ENCODE assay signal across 16 mouse cellular contexts in genomic region chr10:7186992-7187391, GRCm38 (mm10).
"Had no signal": no experiment of that assay in that cellular context is flagged by ENCODE, and none has a peak within 500 bp of the region (broad histone marks: within the 10 kb centered on the region; RNA-seq: fewer than 3 reads in every experiment).

No protein-coding gene starts in this region.

- H3K36me3 ChIP-seq: limb, embryonic 12.5 days; liver, embryonic 13.5 days; lung, embryonic 15.5 days; midbrain, embryonic 12.5 days; stomach, embryonic 15.5 days had no signal

- H3K27ac ChIP-seq: left cerebral cortex, adult 2 months; limb, embryonic 12.5 days; liver, embryonic 13.5 days; lung, embryonic 15.5 days; macrophage; midbrain, embryonic 12.5 days; stomach, embryonic 15.5 days had no signal

- H3K9me3 ChIP-seq: limb, embryonic 12.5 days; liver, embryonic 13.5 days; lung, embryonic 15.5 days; midbrain, embryonic 12.5 days; stomach, embryonic 15.5 days had no signal

- H3K27me3 ChIP-seq: limb, embryonic 12.5 days; liver, embryonic 13.5 days; lung, embryonic 15.5 days; megakaryocyte, embryonic 14.5 days; midbrain, embryonic 12.5 days; stomach, embryonic 15.5 days had no signal

- DNase-seq: kidney, adult 8-10 months; kidney, postnatal 10 days; liver; liver, embryonic 13.5 days; liver, postnatal 0 days; lung, postnatal 14 days; right cerebral cortex, postnatal 14 days; thymus, postnatal 36 days had no signal

- ATAC-seq: liver, postnatal 0 days; midbrain, embryonic 16.5 days had no signal

- H3K9ac ChIP-seq: limb, embryonic 12.5 days; liver, embryonic 13.5 days; liver, postnatal 0 days; lung, embryonic 15.5 days; midbrain, embryonic 12.5 days; stomach, embryonic 15.5 days had no signal

- H3K4me2 ChIP-seq: limb, embryonic 12.5 days; liver, embryonic 13.5 days; lung, embryonic 15.5 days; midbrain, embryonic 12.5 days; stomach, embryonic 15.5 days had no signal

- H3K4me3 ChIP-seq: left cerebral cortex, adult 2 months; limb, embryonic 12.5 days; liver, embryonic 13.5 days; lung, embryonic 15.5 days; megakaryocyte, embryonic 14.5 days; midbrain, embryonic 12.5 days; stomach, embryonic 15.5 days had no signal
